Mouse (Mus musculus) limb, embryonic 14.5 days (tissue): ENCODE results near the gene Tm2d3. TPM values are rescaled to one million over a fixed set of nuclear protein-coding genes. Genes with fewer than 3 reads are reported as not detected.

Source experiments
- ATAC-seq: fragments of 200-750 bp; cut with Nextera tagmentation; 2 replicates; pipeline ENCODE4 v1.8.0; 2017; ENCODE audit warnings: low read depth, moderate number of reproducible peaks, moderate TSS enrichment; ENCODE audit not compliant: low FRiP score
- DNase-seq: peaks from one replicate; pipeline ENCODE4 v3.0.0-alpha.2; 2015; ENCODE audit warnings: low spot score
- H3K27ac ChIP-seq: fragments of 300-500 bp; sonication (generic); replicated peaks from 2 replicates; pipeline ENCODE4 v1.5.1; 2014; ENCODE audit warnings: low read depth, mild to moderate bottlenecking, low read length, moderate library complexity, mixed read lengths
- H3K27me3 ChIP-seq: fragments of 300-500 bp; sonication (generic); 2 replicates; pipeline ENCODE4 v1.6.1; 2014; ENCODE audit warnings: low read length, mixed read lengths; ENCODE audit not compliant: control insufficient read depth, insufficient read depth
- H3K36me3 ChIP-seq: fragments of 300-500 bp; sonication (generic); 2 replicates; pipeline ENCODE4 v1.6.1; 2014; ENCODE audit warnings: mild to moderate bottlenecking, low read length, moderate library complexity, mixed read lengths; ENCODE audit not compliant: control insufficient read depth, insufficient read depth
- H3K4me1 ChIP-seq: fragments of 300-500 bp; sonication (generic); 2 replicates; pipeline ENCODE4 v1.6.1; 2014; ENCODE audit warnings: antibody characterized with exemption, low read length, mixed read lengths; ENCODE audit not compliant: control insufficient read depth, insufficient read depth
- H3K4me2 ChIP-seq: fragments of 300-500 bp; sonication (generic); replicated peaks from 2 replicates; pipeline ENCODE4 v1.6.1; 2014; ENCODE audit warnings: low read depth, mild to moderate bottlenecking, low read length, moderate library complexity; ENCODE audit not compliant: severe bottlenecking
- H3K4me3 ChIP-seq: fragments of 300-500 bp; sonication (generic); replicated peaks from 2 replicates; pipeline ENCODE4 v1.5.1; 2014; ENCODE audit warnings: low read length
- H3K9ac ChIP-seq: fragments of 300-500 bp; sonication (generic); 2 replicates; pipeline ENCODE4 v1.6.1; 2014; ENCODE audit warnings: mild to moderate bottlenecking, low read depth, low read length, moderate library complexity; ENCODE audit not compliant: severe bottlenecking
- H3K9me3 ChIP-seq: fragments of 300-500 bp; sonication (generic); 2 replicates; pipeline ENCODE4 v1.6.1; 2016; ENCODE audit warnings: low read length; ENCODE audit not compliant: control insufficient read depth
- POLR2A ChIP-seq: fragments of 200-500 bp; IDR thresholded peaks from 2 replicates; pipeline ENCODE4 v1.8.0; 2012; ENCODE audit warnings: inconsistent platforms, mild to moderate bottlenecking, moderate library complexity, borderline replicate concordance; ENCODE audit not compliant: insufficient read depth, insufficient read length; ENCODE audit errors: extremely low read depth
- WGBS: fragments of 180-500 bp; shearing (Covaris S2); extraction: QIAGEN DNeasy Blood & Tissue Kit; methylation state at CpG from one replicate; pipeline ENCODE4 v1.1.7; 2014; 5-methylcytosine and 5-hydroxymethylcytosine counted together
- polyA plus RNA-seq, 2 experiments: library from polyadenylated mRNA; depleted of rRNA in 1 of 2; stranded (reverse) in 1 of 2; unstranded in 1 of 2; fragments of >200 nt; fragmentation: Nextera tagmentation in 1 of 2; extraction: Ambion mirVana in 1 of 2; gene quantifications; 2 replicates each; pipeline versions ENCODE4 v1.2.1 to v1.2.3; 2012 to 2014

Gene Tm2d3
- polyA plus RNA-seq, 2 experiments = 92.9 to 119 TPM

- ATAC-seq (no peak), DNase-seq (no peak)
- no peak overlapping the region for H3K4me2 ChIP-seq
- peaks cover 18% of the 10 kb centered on the region for H3K36me3 ChIP-seq
- H3K4me1 ChIP-seq = no peaks in the 10 kb centered on the region
- H3K4me3 ChIP-seq = no peak overlapping the region
- WGBS = 62% methylated on average over 10 of the region's 10 CpGs
- no peak overlapping the region for H3K27ac ChIP-seq
- H3K9me3 ChIP-seq = no peaks in the 10 kb centered on the region
- no peak overlapping the region for H3K9ac ChIP-seq
- no peaks in the 10 kb centered on the region for H3K27me3 ChIP-seq
- no peak for TF ChIP-seq POLR2A
Measured at GRCm38 (mm10) chr7:65678050-65678449, 12.9 kb upstream of the Tm2d3 start.

DNA sequence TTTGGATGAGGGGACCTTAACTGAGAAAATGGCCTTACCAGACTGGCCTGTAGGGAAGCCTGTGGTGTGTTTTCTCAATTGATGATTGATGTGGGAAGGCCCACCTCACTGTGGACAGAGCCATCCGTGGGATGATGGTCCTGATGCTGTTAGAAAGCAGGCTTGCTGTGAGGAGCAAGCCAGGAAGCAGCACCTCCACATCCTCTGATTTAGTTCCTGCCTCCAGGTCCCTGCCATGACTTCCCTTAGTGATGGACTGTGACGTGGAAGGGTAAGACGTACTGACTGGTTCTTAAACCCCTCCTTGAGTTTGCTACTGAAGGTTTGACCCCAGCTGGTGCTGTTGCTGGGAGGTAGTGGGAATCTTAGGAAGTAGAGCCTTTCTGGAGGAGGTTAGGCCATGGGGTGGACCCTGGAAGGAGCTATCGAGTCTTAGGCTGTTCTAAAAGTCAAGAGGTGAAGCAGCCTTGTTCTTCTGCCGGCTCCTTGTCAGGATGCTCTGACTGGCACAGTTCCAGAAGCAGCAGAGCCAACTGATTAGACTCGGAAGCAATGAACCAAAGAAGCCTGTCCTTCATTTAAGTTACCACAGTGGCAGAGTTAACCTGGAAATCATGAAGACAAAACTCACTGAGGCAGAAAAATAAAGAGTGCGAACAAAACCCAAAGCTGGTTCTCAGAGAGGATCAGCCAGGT lies 11.9 kb upstream of the Tm2d3 start:
- TF ChIP-seq POLR2A = no peak
- H3K36me3 ChIP-seq = peaks cover 19% of the 10 kb centered on the region
- DNase-seq (no peak), ATAC-seq (no peak)
- no peaks in the 10 kb centered on the region for H3K4me1 ChIP-seq
- no peak overlapping the region for H3K9ac ChIP-seq
- H3K4me3 ChIP-seq = no peak overlapping the region
- no peak overlapping the region for H3K4me2 ChIP-seq
- no peaks in the 10 kb centered on the region for H3K27me3 ChIP-seq
- H3K9me3 ChIP-seq = no peaks in the 10 kb centered on the region
- 70% methylated on average over 7 of the region's 7 CpGs for WGBS
- no peak overlapping the region for H3K27ac ChIP-seq

DNA sequence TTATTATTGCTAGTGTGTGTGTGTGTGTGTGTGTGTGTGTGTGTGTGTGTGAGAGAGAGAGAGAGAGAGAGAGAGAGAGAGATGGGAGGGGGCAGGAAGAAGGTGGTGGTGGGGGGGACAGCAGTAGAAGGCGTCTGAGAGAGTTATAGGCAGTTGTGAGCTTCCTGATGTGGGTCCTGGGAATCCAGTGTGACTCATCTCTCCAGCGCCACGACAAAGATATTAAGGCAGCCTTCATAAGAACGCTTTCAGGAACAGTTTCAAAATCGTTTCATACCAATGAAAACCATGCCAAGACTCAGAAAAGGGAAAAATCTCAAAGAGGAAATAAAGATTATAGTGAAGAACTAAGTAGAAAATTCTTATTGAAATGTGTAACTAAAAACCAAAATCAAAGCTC lies 9.8 kb upstream of the Tm2d3 start:
- DNase-seq (no peak), ATAC-seq (no peak)
- 54% methylated on average over 5 of the region's 5 CpGs for WGBS
- no peak overlapping the region for H3K27ac ChIP-seq
- H3K9me3 ChIP-seq = no peaks in the 10 kb centered on the region
- peaks cover 15% of the 10 kb centered on the region; the same call in 1 of the 2 replicates for H3K36me3 ChIP-seq
- no peak overlapping the region for H3K4me3 ChIP-seq
- TF ChIP-seq POLR2A = no peak
- H3K4me2 ChIP-seq = no peak overlapping the region
- H3K4me1 ChIP-seq = no peaks in the 10 kb centered on the region
- H3K9ac ChIP-seq = no peak overlapping the region
- H3K27me3 ChIP-seq = no peaks in the 10 kb centered on the region

GRCm38 (mm10) chr7:65684256-65684835 lies 6.6 kb upstream of the Tm2d3 start:
- ATAC-seq (no peak), DNase-seq (no peak)
- no peaks in the 10 kb centered on the region for H3K27me3 ChIP-seq
- H3K9ac ChIP-seq = no peak overlapping the region
- H3K4me2 ChIP-seq = no peak overlapping the region
- no peak overlapping the region for H3K27ac ChIP-seq
- no peaks in the 10 kb centered on the region for H3K9me3 ChIP-seq
- no peaks in the 10 kb centered on the region for H3K4me1 ChIP-seq
- H3K4me3 ChIP-seq = no peak overlapping the region
- peaks cover 10% of the 10 kb centered on the region; the same call in 1 of the 2 replicates for H3K36me3 ChIP-seq
- TF ChIP-seq POLR2A = no peak
- 32% methylated on average over 7 of the region's 7 CpGs for WGBS

- H3K4me1 ChIP-seq = no peaks in the 10 kb centered on the region
- no peak overlapping the region for H3K27ac ChIP-seq
- ATAC-seq (no peak), DNase-seq (no peak)
- no peak overlapping the region for H3K4me3 ChIP-seq
- no peak overlapping the region for H3K4me2 ChIP-seq
- H3K27me3 ChIP-seq = no peaks in the 10 kb centered on the region
- no peak for TF ChIP-seq POLR2A
- peaks cover 8% of the 10 kb centered on the region; the same call in 1 of the 2 replicates for H3K36me3 ChIP-seq
- H3K9me3 ChIP-seq = no peaks in the 10 kb centered on the region
- 92% methylated on average over 9 of the region's 9 CpGs for WGBS
- no peak overlapping the region for H3K9ac ChIP-seq
Measured at GRCm38 (mm10) chr7:65686664-65687063, 4.3 kb upstream of the Tm2d3 start.
